ENCODE assay signal across 9 mouse cellular contexts in genomic region chr4:130108929-130109328, GRCm38 (mm10). TPM values are rescaled to one million over a fixed set of nuclear protein-coding genes. Genes with fewer than 3 reads are reported as not detected.
DNase-seq lines count a peak whose midpoint lies in the region; ATAC-seq lines count a peak whose summit lies in the region.
"Had no signal": no experiment of that assay in that cellular context is flagged by ENCODE, and none has a peak within 500 bp of the region (broad histone marks: within the 10 kb centered on the region; RNA-seq: fewer than 3 reads in every experiment).

No protein-coding gene starts in this region.

- H3K4me1 ChIP-seq in heart, embryonic 15.5 days (replicated peaks): peaks cover 15% of the 10 kb centered on the region
- H3K4me1 ChIP-seq in limb, embryonic 13.5 days: peaks cover 20% of the 10 kb centered on the region
- H3K4me1 ChIP-seq in forebrain, embryonic 11.5 days (replicated peaks; ENCODE audit: control insufficient read depth, insufficient read depth, low read length): peaks cover 4% of the 10 kb centered on the region; the same call in 1 of the 2 replicates

- H3K9ac ChIP-seq in heart, embryonic 15.5 days: no peak overlapping the region
- H3K9ac ChIP-seq in limb, embryonic 13.5 days: no peak overlapping the region
- no peak overlapping the region for H3K9ac ChIP-seq in forebrain, embryonic 11.5 days (ENCODE audit: low read length)

- H3K27me3 ChIP-seq in heart, embryonic 15.5 days: no peaks in the 10 kb centered on the region
- H3K27me3 ChIP-seq in limb, embryonic 13.5 days: no peaks in the 10 kb centered on the region
- no peaks in the 10 kb centered on the region for H3K27me3 ChIP-seq in forebrain, embryonic 11.5 days (ENCODE audit: control insufficient read depth, insufficient read depth, low read length)

- no peak overlapping the region for H3K4me3 ChIP-seq in heart, embryonic 15.5 days
- no peak overlapping the region for H3K4me3 ChIP-seq in limb, embryonic 13.5 days
- no peak overlapping the region for H3K4me3 ChIP-seq in forebrain, embryonic 11.5 days (ENCODE audit: low read depth, low read length)

- no peak for DNase-seq in heart, postnatal 14 days
- DNase-seq in ZHBTc4 (ENCODE audit: low read depth, low spot score): peak; percentile 55
- DNase-seq in lung, postnatal 25 days (ENCODE audit: low spot score): peak; percentile 81
- DNase-seq in adrenal gland, adult 18-20 months (ENCODE audit: low spot score in 2 of 2): no peak
- no peak for DNase-seq in forebrain, embryonic 11.5 days (ENCODE audit: low spot score)
- DNase-seq in kidney, postnatal 36 days: no peak

- no peak overlapping the region for H3K27ac ChIP-seq in heart, embryonic 15.5 days
- no peak overlapping the region for H3K27ac ChIP-seq in limb, embryonic 13.5 days
- H3K27ac ChIP-seq in forebrain, embryonic 11.5 days (ENCODE audit: low read depth, low read length): no peak overlapping the region
- H3K27ac ChIP-seq: forebrain, embryonic 10.5 days had no signal

- H3K36me3 ChIP-seq in heart, embryonic 15.5 days: no peaks in the 10 kb centered on the region
- no peaks in the 10 kb centered on the region; the same call in 1 of the 2 replicates for H3K36me3 ChIP-seq in limb, embryonic 13.5 days
- no peaks in the 10 kb centered on the region for H3K36me3 ChIP-seq in forebrain, embryonic 11.5 days (ENCODE audit: control insufficient read depth, insufficient read depth, low read length)

- no peaks in the 10 kb centered on the region for H3K9me3 ChIP-seq in heart, embryonic 15.5 days (replicated peaks)
- no peaks in the 10 kb centered on the region for H3K9me3 ChIP-seq in limb, embryonic 13.5 days
- H3K9me3 ChIP-seq in forebrain, embryonic 11.5 days (ENCODE audit: control insufficient read depth, low read length): no peaks in the 10 kb centered on the region
- H3K9me3 ChIP-seq: forebrain, embryonic 10.5 days had no signal

- peak overlapping the region; percentile 75; the same call in 1 of the 2 replicates for H3K4me2 ChIP-seq in heart, embryonic 15.5 days
- H3K4me2 ChIP-seq in limb, embryonic 13.5 days (replicated peaks): peak overlapping the region; percentile 84
- no peak overlapping the region for H3K4me2 ChIP-seq in forebrain, embryonic 11.5 days (ENCODE audit: low read depth, low read length, severe bottlenecking)

- no peak for ATAC-seq in heart, embryonic 15.5 days (replicated peaks; ENCODE audit: insufficient number of reproducible peaks, insufficient read depth, low FRiP score, low read depth)
- no peak for ATAC-seq in limb, embryonic 13.5 days (ENCODE audit: low FRiP score, low read depth)
- ATAC-seq in forebrain, embryonic 11.5 days (replicated peaks; ENCODE audit: low FRiP score): no peak

- intact Hi-C loops in heart, postnatal 14 days (cut with DNase I): no loop called here

- WGBS in heart, embryonic 15.5 days: 79% methylated on average over 3 of the region's 3 CpGs
- WGBS in limb, embryonic 13.5 days: 61% methylated on average over 3 of the region's 3 CpGs
- WGBS in forebrain, embryonic 11.5 days: 83% methylated on average over 3 of the region's 3 CpGs

RNA-seq across cellular contexts. Expression of gene Pef1, which starts 6.6 kb away (rescaled TPM):
- 48.9 and 63.0 TPM in 2 replicates for polyA plus RNA-seq in heart, embryonic 15.5 days (2015; fragmentation: Nextera tagmentation; extraction: Ambion mirVana)
- total RNA-seq in heart, postnatal 14 days (2021): 10 to 100 TPM; 37.6 to 39.1 TPM
- 64.1 and 64.3 TPM in 2 replicates for polyA plus RNA-seq in limb, embryonic 13.5 days (2015; fragmentation: Nextera tagmentation; extraction: Ambion mirVana)
- 10 to 100 TPM; 74.1 to 79.0 TPM for total RNA-seq in adrenal gland, adult 18-20 months (2021)
- polyA plus RNA-seq in forebrain, embryonic 11.5 days (2014; fragmentation: Nextera tagmentation; extraction: Ambion mirVana): 62.7 and 75.8 TPM in 2 replicates

RNA-seq across cellular contexts. Expression of gene Hcrtr1, which starts 30.2 kb away (rescaled TPM):
- polyA plus RNA-seq in heart, embryonic 15.5 days (2015; fragmentation: Nextera tagmentation; extraction: Ambion mirVana): 0.13 TPM in 1 of 2 replicates, not detected in the other
- under 1 TPM in 1 of 2 experiments, not detected in 1; 0.12 TPM for total RNA-seq in heart, postnatal 14 days (2021)
- not detected in 2 replicates for polyA plus RNA-seq in limb, embryonic 13.5 days (2015; fragmentation: Nextera tagmentation; extraction: Ambion mirVana)
- under 1 TPM; 0.46 to 0.77 TPM for total RNA-seq in adrenal gland, adult 18-20 months (2021)
- 0.27 and 0.28 TPM in 2 replicates for polyA plus RNA-seq in forebrain, embryonic 11.5 days (2014; fragmentation: Nextera tagmentation; extraction: Ambion mirVana)

Comparison
In these comparisons a context has a peak if more than half of its experiments do, and no peak if none do; other contexts are left out.
1. DNase-seq: peak in ZHBTc4 (single experiment) and lung, postnatal 25 days (single experiment); none in heart, postnatal 14 days (0 of 2), adrenal gland, adult 18-20 months (0 of 2), forebrain, embryonic 11.5 days (single experiment) and kidney, postnatal 36 days (0 of 2).